Mouse (Mus musculus) B cell, adult 2 months (primary cell): Measurements from ENCODE around the gene Gm21992.

Source experiments
- DNase-seq, 2 experiments: peaks; one replicate each; pipeline ENCODE4 v3.0.0; 2022

Gene Gm21992

DNA sequence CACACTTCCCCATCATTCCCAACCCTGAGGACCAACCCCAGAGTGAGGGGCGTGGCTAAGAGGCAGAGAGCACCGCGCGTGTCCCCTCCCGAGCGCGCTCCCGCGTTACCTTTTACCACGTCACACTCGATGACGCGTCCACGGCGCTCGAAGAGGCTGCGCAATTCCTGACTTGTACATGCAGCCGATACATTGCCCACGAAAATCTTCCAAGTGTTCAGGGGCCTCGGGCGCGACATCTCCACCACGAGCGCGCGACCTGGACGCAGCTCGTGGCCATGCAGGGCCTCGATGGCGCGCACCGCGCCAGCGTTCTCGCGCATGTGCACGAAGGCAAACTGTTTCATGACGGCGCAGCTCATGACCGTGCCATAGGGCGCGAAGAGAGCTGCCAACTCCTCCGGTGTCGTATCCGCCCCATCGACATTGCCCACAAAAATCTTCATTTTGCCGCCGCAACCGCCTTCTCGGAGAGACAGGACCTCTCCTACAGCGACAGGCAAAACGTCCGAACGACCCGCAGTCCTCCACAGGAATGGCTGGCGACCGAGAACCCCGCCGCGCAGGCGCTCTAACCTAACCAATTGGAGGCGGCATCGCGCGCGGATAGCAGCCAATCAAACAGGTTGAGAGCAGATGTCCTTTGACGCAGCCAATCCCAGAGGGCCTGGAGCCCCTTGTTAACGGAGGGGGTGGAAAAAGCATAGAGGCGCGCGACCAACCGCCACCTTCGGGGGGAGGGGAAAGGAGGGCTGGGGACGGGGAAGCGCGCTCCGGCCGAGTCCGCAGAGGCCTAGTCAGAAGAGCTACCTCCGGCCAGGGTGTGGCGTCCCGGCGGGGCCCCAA, at the start of gene Gm21992, which contains the start of gene Rbm14:
Gene Gm21992 (minus strand): TSS at position 550 of the 846 bp plus-strand sequence.
Gene Rbm14 (minus strand): TSS at position 572 of the 846 bp plus-strand sequence.
- peak; percentile 95 to 96 for DNase-seq

DNA sequence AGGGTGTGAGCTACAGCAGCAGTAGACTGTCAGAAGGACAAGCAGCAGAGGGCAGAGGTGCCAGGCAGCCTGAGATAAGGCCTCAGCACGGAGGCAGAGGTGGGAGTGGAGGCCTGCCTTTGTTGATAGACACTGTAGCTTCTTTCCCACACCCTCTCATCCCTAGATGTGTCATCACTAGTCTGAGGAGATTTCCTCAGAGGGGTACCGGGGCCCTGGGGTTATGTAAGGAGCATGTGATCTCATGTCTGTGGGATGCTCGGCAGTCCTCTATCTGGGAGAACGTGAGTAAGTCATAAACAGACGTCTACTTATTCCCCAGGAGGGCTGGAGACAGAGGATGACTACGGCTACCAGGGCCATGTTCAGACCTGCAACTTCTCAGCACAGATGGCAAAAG, 47.7 kb upstream of the Gm21992 start:
- DNase-seq, result no peak

DNA sequence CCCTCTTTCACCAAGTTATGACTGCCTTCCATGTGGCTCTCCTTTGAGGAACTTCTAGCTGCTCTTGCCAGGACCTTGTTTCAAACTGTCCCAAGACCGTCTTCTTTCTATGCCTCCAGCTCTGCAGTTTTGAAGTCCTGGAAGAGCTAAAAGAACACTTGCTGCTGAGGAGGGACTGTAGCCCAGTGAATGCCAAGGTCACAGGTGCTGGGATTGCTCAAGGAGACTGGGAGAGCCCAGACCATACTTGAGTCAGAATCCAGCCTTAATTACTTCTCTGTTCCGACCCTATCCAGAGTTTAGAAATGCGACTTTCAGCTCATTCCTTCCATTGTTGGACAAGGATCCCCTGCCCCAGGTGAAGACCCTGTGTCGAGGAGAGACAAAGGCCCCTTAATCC, 44.5 kb upstream of the Gm21992 start:
- no peak for DNase-seq

- no peak for DNase-seq
Observed at GRCm38 (mm10) chr19:4855470-4855820, 44.0 kb upstream of the Gm21992 start.

DNA sequence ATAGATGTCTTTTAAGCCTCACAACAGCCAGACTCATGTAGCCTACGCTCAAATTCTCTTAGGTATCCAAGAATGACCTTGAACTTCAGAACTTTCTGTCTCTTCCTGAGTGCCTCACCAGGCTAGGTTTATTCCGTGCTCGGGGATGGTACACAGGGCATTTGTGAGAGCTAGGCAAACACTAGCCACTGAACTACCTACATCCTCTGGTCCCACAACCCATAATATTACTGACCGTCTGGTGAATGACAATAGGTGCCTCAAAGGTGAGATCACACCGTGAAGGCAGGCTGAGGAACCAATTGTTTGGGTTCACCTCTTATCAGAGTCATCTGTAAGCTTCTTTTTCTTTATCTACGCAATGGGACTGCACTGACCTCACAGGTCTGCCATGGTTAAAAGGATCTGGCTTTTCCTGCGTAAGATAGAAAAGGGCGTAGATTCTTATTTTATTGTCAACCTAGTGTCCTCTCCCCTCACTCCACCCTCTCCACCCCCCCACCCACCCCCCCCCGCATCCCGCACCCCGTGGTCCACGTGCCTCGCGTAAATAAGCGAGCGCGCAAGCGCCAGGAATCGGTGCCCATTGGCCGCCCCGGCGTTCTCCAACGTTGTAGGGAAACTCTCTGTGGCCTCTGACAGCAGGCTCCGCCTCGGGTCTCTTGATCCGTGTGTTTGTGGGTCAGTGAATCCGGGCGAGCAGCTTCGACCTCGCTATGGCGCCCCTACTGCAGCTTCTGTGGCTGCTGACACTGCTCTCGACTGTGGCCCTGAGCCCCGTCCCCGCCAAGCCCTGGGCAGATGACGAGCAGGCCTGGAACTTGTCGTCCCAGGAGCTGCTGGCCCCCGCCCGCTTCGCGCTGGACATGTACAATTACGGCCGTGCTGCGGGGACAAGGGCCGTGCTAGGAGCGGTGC, 43.4 kb upstream of the Gm21992 start, which contains the start of gene Ctsf:
Gene Ctsf (plus strand): TSS at position 579 of the 918 bp plus-strand sequence.
- DNase-seq, result no peak

GRCm38 (mm10) chr19:4850281-4850680, 38.9 kb upstream of the Gm21992 start:
- DNase-seq, result no peak

GRCm38 (mm10) chr19:4849800-4850199, 38.4 kb upstream of the Gm21992 start:
- no peak for DNase-seq

DNA sequence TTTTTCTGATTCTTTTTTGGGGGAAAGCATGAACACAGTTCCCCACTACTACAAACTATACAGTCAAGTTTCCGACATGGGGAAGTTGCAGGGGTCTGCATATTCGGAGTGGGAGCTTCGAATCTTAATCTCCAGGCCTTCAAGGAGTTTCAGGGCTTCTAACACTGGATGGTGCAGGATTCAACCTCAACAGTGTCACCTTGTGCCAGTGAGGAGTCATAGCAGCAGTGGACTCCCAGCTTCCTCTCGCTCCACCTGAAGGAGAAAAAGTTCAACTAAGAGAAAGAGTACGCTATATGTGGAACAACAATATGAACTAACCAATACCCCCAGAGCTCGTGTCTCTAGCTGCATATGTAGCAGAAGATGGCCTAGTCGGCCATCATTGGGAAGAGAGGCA, 36.1 kb upstream of the Gm21992 start:
- peak; percentile 18 to 19 for DNase-seq

- no peak for DNase-seq
Observed at GRCm38 (mm10) chr19:4845846-4846245, 34.4 kb upstream of the Gm21992 start.

- DNase-seq, result no peak
Observed at GRCm38 (mm10) chr19:4842611-4843010, 31.2 kb upstream of the Gm21992 start.

- DNase-seq, result no peak
Observed at GRCm38 (mm10) chr19:4840848-4841247, 29.4 kb upstream of the Gm21992 start.

DNA sequence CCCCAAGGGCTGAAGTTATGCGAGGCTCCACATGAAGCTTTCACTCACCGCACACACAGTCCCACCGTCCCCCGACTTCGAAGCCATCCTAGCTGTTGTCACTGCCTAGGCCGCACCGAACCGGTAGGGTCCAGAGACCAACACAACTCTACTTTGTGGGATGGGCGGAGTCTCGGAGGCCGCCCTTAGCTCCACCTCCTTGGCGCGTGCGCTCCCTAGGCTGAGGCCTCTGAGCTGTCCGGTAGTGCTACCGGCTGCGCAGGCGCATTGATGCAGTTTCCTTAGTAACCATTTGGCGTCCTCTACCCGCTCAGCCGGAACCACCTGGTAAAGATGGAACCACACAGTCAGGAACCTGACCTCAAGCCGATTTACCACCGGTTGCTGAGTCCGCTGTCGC, 27.7 kb upstream of the Gm21992 start, which contains the start of the genes Ccs and Ccdc87:
Gene Ccs (minus strand): TSS at position 184 of the 400 bp plus-strand sequence.
Gene Ccdc87 (plus strand): TSS at position 218 of the 400 bp plus-strand sequence.
- peak; percentile 88 to 89 for DNase-seq

GRCm38 (mm10) chr19:4838526-4839140, 27.2 kb upstream of the Gm21992 start:
- DNase-seq, result no peak

DNA sequence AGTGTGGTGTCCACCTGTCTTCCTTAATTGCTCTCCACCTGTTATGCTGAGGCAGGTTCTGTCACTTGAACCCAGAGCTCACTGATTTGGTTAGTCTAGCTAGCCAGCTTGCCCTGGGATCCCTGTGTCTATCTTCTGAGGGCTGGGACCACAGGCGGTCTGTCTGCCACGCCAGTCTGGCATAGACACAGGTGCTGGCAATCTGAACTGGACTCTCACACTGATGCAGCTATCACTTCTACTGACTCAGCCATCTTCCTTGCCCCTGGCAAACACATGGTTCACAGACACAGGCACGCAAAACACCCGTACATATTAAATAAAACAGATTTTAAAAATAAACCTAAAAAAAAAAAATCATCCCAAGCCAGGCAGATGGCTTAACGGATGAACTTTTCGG, 25.6 kb upstream of the Gm21992 start:
- DNase-seq, result no peak

- no peak for DNase-seq
Observed at GRCm38 (mm10) chr19:4836096-4836495, 24.7 kb upstream of the Gm21992 start.

GRCm38 (mm10) chr19:4833977-4834376, 22.6 kb upstream of the Gm21992 start:
- no peak for DNase-seq

DNA sequence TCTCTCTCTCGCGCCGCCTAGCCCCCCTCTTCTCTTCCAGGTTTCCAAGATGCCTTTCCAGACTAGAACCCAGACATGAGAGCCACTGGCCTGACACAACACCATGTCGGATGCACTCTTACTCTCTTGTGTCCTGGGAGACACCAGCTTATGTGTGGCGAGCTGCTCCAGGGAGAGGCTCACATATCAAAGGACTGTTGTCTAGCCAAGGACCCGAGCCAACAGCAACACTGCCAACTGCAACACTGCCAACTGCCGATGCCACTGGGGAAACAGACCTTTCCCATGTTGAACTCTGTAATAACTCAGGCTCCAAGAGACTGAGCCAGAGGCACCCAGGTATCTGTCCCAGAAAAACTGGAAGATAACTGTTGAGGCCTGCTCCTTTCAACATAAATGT, 17.7 kb upstream of the Gm21992 start:
- DNase-seq, result no peak

DNA sequence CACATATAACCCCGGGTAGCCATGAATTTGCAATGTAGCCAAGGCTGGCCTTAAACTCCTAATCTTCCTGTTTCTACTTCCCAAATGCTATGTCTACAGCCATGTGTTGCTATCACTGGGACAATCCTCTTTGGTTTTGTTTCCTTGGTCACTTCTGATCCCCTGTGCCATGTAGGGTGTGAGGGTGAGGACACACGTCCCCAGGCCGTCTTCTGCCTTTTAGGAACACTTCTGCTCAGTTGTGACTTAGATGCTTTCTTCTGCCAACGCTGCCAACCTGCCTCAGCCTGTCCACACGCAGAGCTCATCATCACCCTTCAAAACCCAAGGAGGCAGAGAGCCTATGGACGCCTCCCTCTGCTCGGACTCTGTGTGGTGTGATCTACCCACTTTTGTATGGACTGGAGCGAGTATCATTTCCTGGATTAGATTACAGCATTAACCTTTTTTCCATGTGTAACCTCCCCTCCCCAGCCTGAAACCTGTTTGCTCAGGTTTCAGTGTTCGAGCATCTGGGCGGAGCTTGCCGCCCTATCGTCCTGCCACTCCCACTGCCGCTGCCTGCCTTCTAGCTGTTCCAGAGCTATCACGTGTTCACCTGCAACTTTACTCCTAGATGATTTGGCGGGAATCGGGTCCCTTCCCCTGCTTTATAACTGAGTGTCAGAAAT, 17.2 kb upstream of the Gm21992 start:
- no peak for DNase-seq

- no peak for DNase-seq
Observed at GRCm38 (mm10) chr19:4820678-4821303, 9.4 kb upstream of the Gm21992 start.

- DNase-seq, result no peak
Observed at GRCm38 (mm10) chr19:4817182-4817835, 5.9 kb upstream of the Gm21992 start.

- peak; percentile 53 to 59 for DNase-seq
Observed at GRCm38 (mm10) chr19:4813015-4813414, 1.6 kb upstream of the Gm21992 start.
